Mouse (Mus musculus) bone marrow macrophage, adult 2 months (primary cell): ENCODE results near the gene Pou6f1.

Experiments
- CTCF ChIP-seq: IDR thresholded peaks from 2 replicates; pipeline ENCODE4 v1.5.1; 2012; ENCODE audit warnings: low read depth, mild to moderate bottlenecking, low read length, moderate library complexity
- POLR2A ChIP-seq: IDR thresholded peaks from 2 replicates; pipeline ENCODE4 v1.6.1; 2012; ENCODE audit warnings: mild to moderate bottlenecking, low read depth, low read length, borderline replicate concordance

DNA sequence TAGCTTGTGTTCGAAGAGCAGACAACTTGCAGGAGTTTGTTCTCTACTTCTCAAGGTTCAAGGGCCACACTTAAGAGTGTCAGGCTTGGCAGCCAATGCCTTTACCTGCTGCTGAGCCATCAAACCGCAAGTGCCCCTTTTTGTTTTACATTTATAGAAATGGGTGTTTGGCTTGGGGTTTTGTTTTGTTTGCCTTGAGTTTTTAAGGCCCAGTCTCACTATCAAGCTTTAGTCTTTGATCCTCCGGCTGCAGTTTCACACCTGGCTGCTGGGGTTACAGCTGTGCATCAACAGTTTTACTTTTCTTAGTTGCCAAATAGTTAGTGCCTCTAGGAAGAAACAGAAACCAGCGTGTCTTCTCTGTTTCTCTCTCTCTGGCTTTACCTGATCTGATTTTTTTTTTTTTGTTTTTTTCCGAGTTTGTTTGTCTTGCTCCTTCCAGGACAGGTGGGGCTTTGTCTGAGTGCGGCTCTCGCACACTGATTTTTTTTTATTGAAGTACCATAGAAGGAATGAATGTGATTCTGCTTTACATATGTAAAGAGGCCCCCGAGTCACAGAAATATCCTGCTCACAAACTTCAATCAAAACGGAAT is 1.4 kb downstream of the Pou6f1 start:
- TF ChIP-seq CTCF: no peak
- TF ChIP-seq POLR2A: no peak
